Mouse (Mus musculus): ENCODE data around the gene Xpr1.

GRCm38 (mm10) chr1:155339622-155340021 lies 77.6 kb downstream of the Xpr1 start:
- TF ChIP-seq CTCF (IDR thresholded peaks at IDR 0.05; ENCODE audit: control insufficient read depth, insufficient read depth, insufficient read length), result no peak
- no peak for TF ChIP-seq MAX (IDR thresholded peaks at IDR 0.05)
- no peak for TF ChIP-seq USF1 (IDR thresholded peaks at IDR 0.05; ENCODE audit: low read depth)

All from C2C12 (cell line).